Mouse (Mus musculus) layer of hippocampus, adult 9-10 months (tissue): ENCODE measurements around the gene Tmprss11d.
"Not testable (repeated sequence)": the region's sequence is repeated elsewhere in the genome, so short reads cannot be mapped to it uniquely, and the experiment has no call there.

Source experiments
- DNase-seq: peaks from one replicate; pipeline ENCODE4 v3.0.0; 2022; ENCODE audit warnings: low spot score

Tmprss11d gene

GRCm38 (mm10) chr5:86373320-86373719 lies at the start of gene Tmprss11d:
TSS of gene Tmprss11d (minus strand) at chr5:86373420.
- no peak for DNase-seq

- no peak for DNase-seq
Observed at GRCm38 (mm10) chr5:86421323-86422028, 48.3 kb upstream of the Tmprss11d start.

- no peak for DNase-seq
Observed at GRCm38 (mm10) chr5:86419494-86419893, 46.3 kb upstream of the Tmprss11d start.

GRCm38 (mm10) chr5:86414280-86414679 lies 41.1 kb upstream of the Tmprss11d start:
- DNase-seq: no peak

- DNase-seq: peak; percentile 8
Observed at GRCm38 (mm10) chr5:86410815-86411214, 37.6 kb upstream of the Tmprss11d start.

- no peak for DNase-seq
Observed at GRCm38 (mm10) chr5:86407941-86408340, 34.7 kb upstream of the Tmprss11d start.

- DNase-seq: no peak
Observed at GRCm38 (mm10) chr5:86407191-86407590, 34.0 kb upstream of the Tmprss11d start.

GRCm38 (mm10) chr5:86359412-86359985 lies 13.7 kb downstream of the Tmprss11d start:
- DNase-seq: no peak

- DNase-seq: peak; percentile 54
Observed at GRCm38 (mm10) chr5:86352966-86353365, 20.3 kb downstream of the Tmprss11d start.

- not testable (repeated sequence) for DNase-seq
Observed at GRCm38 (mm10) chr5:86318018-86318956, 54.9 kb downstream of the Tmprss11d start.

GRCm38 (mm10) chr5:86306116-86306515 lies 67.1 kb downstream of the Tmprss11d start:
- no peak for DNase-seq

GRCm38 (mm10) chr5:86303877-86304276 lies 69.3 kb downstream of the Tmprss11d start:
- no peak for DNase-seq

GRCm38 (mm10) chr5:86289208-86289607 lies 84.0 kb downstream of the Tmprss11d start, which contains the start of gene Tmprss11c:
TSS of gene Tmprss11c (minus strand) at chr5:86289308.
- DNase-seq: no peak
